Mouse (Mus musculus): ENCODE measurements around the gene Slc13a3. TPM values are rescaled to one million over a fixed set of nuclear protein-coding genes. Genes with fewer than 3 reads are reported as not detected.
"Not testable (repeated sequence)": the region's sequence is repeated elsewhere in the genome, so short reads cannot be mapped to it uniquely, and the experiment has no call there.

The Slc13a3 gene
- total RNA-seq (2021), result 1 to 10 TPM; 8.8 to 9.9 TPM

GRCm38 (mm10) chr2:165473003-165473402 is at the start of gene Slc13a3:
Slc13a3 (minus strand) TSS chr2:165473230.
- peak in 1 of 2 experiments; percentile 15 for DNase-seq (ENCODE audit: extremely low spot score in 1 of 2, low spot score in 1 of 2)

GRCm38 (mm10) chr2:165515178-165515728 is 42.2 kb upstream of the Slc13a3 start:
- DNase-seq (ENCODE audit: extremely low spot score in 1 of 2, low spot score in 1 of 2), result no peak

- no peak for DNase-seq (ENCODE audit: extremely low spot score in 1 of 2, low spot score in 1 of 2)
Measured at GRCm38 (mm10) chr2:165512870-165513600, 40.0 kb upstream of the Slc13a3 start.

GRCm38 (mm10) chr2:165512426-165512825 is 39.4 kb upstream of the Slc13a3 start:
- no peak for DNase-seq (ENCODE audit: extremely low spot score in 1 of 2, low spot score in 1 of 2)

GRCm38 (mm10) chr2:165511530-165511929 is 38.5 kb upstream of the Slc13a3 start:
- DNase-seq (ENCODE audit: extremely low spot score in 1 of 2, low spot score in 1 of 2), result not testable (repeated sequence)

- DNase-seq (ENCODE audit: extremely low spot score in 1 of 2, low spot score in 1 of 2), result not testable (repeated sequence)
Measured at GRCm38 (mm10) chr2:165510914-165511458, 38.0 kb upstream of the Slc13a3 start.

GRCm38 (mm10) chr2:165510466-165510865 is 37.4 kb upstream of the Slc13a3 start:
- DNase-seq (ENCODE audit: extremely low spot score in 1 of 2, low spot score in 1 of 2), result no peak

GRCm38 (mm10) chr2:165509686-165510085 is 36.7 kb upstream of the Slc13a3 start:
- DNase-seq (ENCODE audit: extremely low spot score in 1 of 2, low spot score in 1 of 2), result no peak

- no peak for DNase-seq (ENCODE audit: extremely low spot score in 1 of 2, low spot score in 1 of 2)
Measured at GRCm38 (mm10) chr2:165503259-165504203, 30.5 kb upstream of the Slc13a3 start, which contains the start of gene Slc2a10. Slc2a10 (plus strand) TSS chr2:165503787.

- no peak for DNase-seq (ENCODE audit: extremely low spot score in 1 of 2, low spot score in 1 of 2)
Measured at GRCm38 (mm10) chr2:165498816-165499215, 25.8 kb upstream of the Slc13a3 start.

GRCm38 (mm10) chr2:165497706-165498275 is 24.8 kb upstream of the Slc13a3 start:
- DNase-seq (ENCODE audit: extremely low spot score in 1 of 2, low spot score in 1 of 2), result no peak

GRCm38 (mm10) chr2:165496251-165496650 is 23.2 kb upstream of the Slc13a3 start:
- DNase-seq (ENCODE audit: extremely low spot score in 1 of 2, low spot score in 1 of 2), result peak; percentile 57 to 80

GRCm38 (mm10) chr2:165494495-165494894 is 21.5 kb upstream of the Slc13a3 start:
- DNase-seq (ENCODE audit: extremely low spot score in 1 of 2, low spot score in 1 of 2), result no peak

- peak; percentile 38 to 39 for DNase-seq (ENCODE audit: extremely low spot score in 1 of 2, low spot score in 1 of 2)
Measured at GRCm38 (mm10) chr2:165493587-165494210, 20.7 kb upstream of the Slc13a3 start.

GRCm38 (mm10) chr2:165492648-165493553 is 19.9 kb upstream of the Slc13a3 start, which contains the start of gene Trp53rka:
Trp53rka (minus strand) TSS chr2:165493324.
- DNase-seq (ENCODE audit: extremely low spot score in 1 of 2, low spot score in 1 of 2), result peak; percentile 75 to 76

- peak in 1 of 2 experiments; percentile 60 for DNase-seq (ENCODE audit: extremely low spot score in 1 of 2, low spot score in 1 of 2)
Measured at GRCm38 (mm10) chr2:165486881-165487535, 14.0 kb upstream of the Slc13a3 start.

- DNase-seq (ENCODE audit: extremely low spot score in 1 of 2, low spot score in 1 of 2), result no peak
Measured at GRCm38 (mm10) chr2:165486401-165486800, 13.4 kb upstream of the Slc13a3 start.

- no peak for DNase-seq (ENCODE audit: extremely low spot score in 1 of 2, low spot score in 1 of 2)
Measured at GRCm38 (mm10) chr2:165485826-165486225, 12.8 kb upstream of the Slc13a3 start.

Measured in layer of hippocampus, postnatal 25 days (tissue).